Comparison of ENCODE assay signal across 25 mouse cellular contexts in genomic region chr10:39776927-39777326, GRCm38 (mm10). TPM values are rescaled to one million over a fixed set of nuclear protein-coding genes. Genes with fewer than 3 reads are reported as not detected.
DNase-seq lines count a peak whose midpoint lies in the region; ATAC-seq and TF ChIP-seq lines count a peak whose summit lies in the region.
"Had no signal": no experiment of that assay in that cellular context is flagged by ENCODE, and none has a peak within 500 bp of the region (broad histone marks: within the 10 kb centered on the region; RNA-seq: fewer than 3 reads in every experiment).

No protein-coding gene starts in this region.

- peak; percentile 20; the same call in 1 of the 2 replicates for TF ChIP-seq CTCF in gastrocnemius, adult 2 months (IDR thresholded peaks at IDR 0.05)
- TF ChIP-seq CTCF in left cerebral cortex, adult 2 months (IDR thresholded peaks at IDR 0.05) = peak; percentile 27

- H3K4me3 ChIP-seq in gastrocnemius, adult 2 months = no peak overlapping the region
- no peak overlapping the region for H3K4me3 ChIP-seq in left cerebral cortex, adult 2 months
- H3K4me3 ChIP-seq: embryonic facial prominence, embryonic 10.5 days; forebrain, embryonic 15.5 days; heart, embryonic 10.5 days; hindbrain, embryonic 15.5 days; limb, embryonic 12.5 days; megakaryocyte, embryonic 14.5 days; midbrain, embryonic 13.5 days had no signal

- H3K27ac ChIP-seq in gastrocnemius, adult 2 months = no peak overlapping the region
- no peak overlapping the region for H3K27ac ChIP-seq in left cerebral cortex, adult 2 months
- H3K27ac ChIP-seq: embryonic facial prominence, embryonic 10.5 days; forebrain, embryonic 15.5 days; hindbrain, embryonic 15.5 days; limb, embryonic 12.5 days; midbrain, embryonic 13.5 days had no signal

- no peak for ATAC-seq in megakaryocyte, adult 5-6 weeks (ENCODE audit: poor library complexity, severe bottlenecking)
- ATAC-seq: activated CD4-positive, CD25-positive, alpha-beta regulatory T cell, adult 4 months; forebrain, embryonic 15.5 days; midbrain, embryonic 13.5 days; Patski had no signal

- intact Hi-C loops in gastrocnemius, adult 2 months (cut with DNase I) = no loop called here
- intact Hi-C loops in left cerebral cortex, adult 2 months (cut with DNase I) = no loop called here
- intact Hi-C loops in left cerebral cortex, postnatal 4 days (cut with DNase I) = no loop called here

- no peak for DNase-seq in gastrocnemius, adult 2 months
- no peak for DNase-seq in gastrocnemius, adult 8-10 months (ENCODE audit: low spot score in 2 of 2)
- DNase-seq in left cerebral cortex, adult 2 months (ENCODE audit: extremely low spot score in 1 of 2, low spot score in 2 of 2) = no peak
- DNase-seq in left cerebral cortex, adult 11 months (ENCODE audit: low spot score) = no peak
- peak; percentile 6 to 35 for DNase-seq in CD8-positive naive resting alpha-beta T cell, adult 2 months (ENCODE audit: low read depth in 2 of 2, low spot score in 2 of 2)
- peak; percentile 45 for DNase-seq in naive thymus-derived CD4-positive, alpha-beta T cell, adult 2 months (ENCODE audit: low read depth)
- no peak for DNase-seq in left cerebral cortex, postnatal 4 days
- DNase-seq: adrenal gland, adult 8-10 months; cerebellum, adult 11-12 months; cerebellum, postnatal 10 days; gastrocnemius, postnatal 36 days; kidney, adult 11 months; lung, adult 18-20 months; right cerebral cortex, postnatal 14 days; spleen, adult 18-20 months had no signal

RNA-seq across cellular contexts. Expression of gene Rev3l, which starts 45.0 kb away (rescaled TPM):
- total RNA-seq in gastrocnemius, adult 2 months (2021) = 10 to 100 TPM; 27.0 to 55.3 TPM
- total RNA-seq in gastrocnemius, adult 8-10 months (2022) = 10 to 100 TPM; 18.1 to 27.9 (median 23.9) TPM
- 10 to 100 TPM; 27.9 to 28.6 TPM for total RNA-seq in left cerebral cortex, adult 2 months (2021)
- 24.0 and 28.4 TPM in 2 replicates for total RNA-seq in megakaryocyte, adult 5-6 weeks (2015)
- total RNA-seq in megakaryocyte, adult 5-6 weeks (2017) = 17.3 and 20.8 TPM in 2 replicates
- total RNA-seq in left cerebral cortex, postnatal 4 days (2021) = 100 to 1,000 TPM; 117 to 121 TPM

Comparison
In these comparisons a context has a peak if more than half of its experiments do, and no peak if none do; other contexts are left out.
1. DNase-seq: peak in CD8-positive naive resting alpha-beta T cell, adult 2 months (2 of 2) and naive thymus-derived CD4-positive, alpha-beta T cell, adult 2 months (single experiment); none in gastrocnemius, adult 2 months (single experiment), gastrocnemius, adult 8-10 months (0 of 2), left cerebral cortex, adult 2 months (0 of 2), left cerebral cortex, adult 11 months (single experiment) and left cerebral cortex, postnatal 4 days (single experiment).